Mouse (Mus musculus) regulatory T cell (primary cell): ENCODE data around the gene Slc26a6.

ENCODE experiments used
- in situ Hi-C: fragments of 300-600 bp; cut with MboI, MseI; formaldehyde crosslinking; loops from one replicate; pipeline ENCODE4 v1.15.1; 2025; ENCODE audit warnings: high pct_unique_total_duplicates

Slc26a6 gene

GRCm38 (mm10) chr9:108953081-108953636, 100.1 kb downstream of the Slc26a6 start, which contains the start of gene Col7a1:
Gene Col7a1, plus strand, starts transcription at chr9:108953586.
- in situ Hi-C loops: no loop called here

DNA sequence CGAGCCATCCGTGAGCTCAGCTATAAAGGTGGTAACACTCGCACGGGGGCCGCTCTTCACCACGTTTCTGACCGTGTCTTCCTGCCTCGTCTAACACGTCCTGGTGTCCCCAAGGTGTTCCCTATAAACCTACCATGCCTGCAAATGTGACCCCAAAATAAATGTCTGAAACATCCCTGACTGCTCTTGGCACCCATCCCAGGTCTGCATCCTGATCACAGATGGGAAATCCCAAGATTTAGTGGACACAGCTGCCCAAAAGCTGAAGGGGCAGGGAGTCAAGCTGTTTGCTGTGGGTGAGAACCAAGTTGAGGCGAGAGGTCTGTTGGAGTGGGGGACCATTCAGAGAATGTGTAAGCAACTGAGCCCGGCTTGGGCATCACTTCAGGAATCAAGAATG, 102.2 kb downstream of the Slc26a6 start:
- in situ Hi-C loops: no loop called here

DNA sequence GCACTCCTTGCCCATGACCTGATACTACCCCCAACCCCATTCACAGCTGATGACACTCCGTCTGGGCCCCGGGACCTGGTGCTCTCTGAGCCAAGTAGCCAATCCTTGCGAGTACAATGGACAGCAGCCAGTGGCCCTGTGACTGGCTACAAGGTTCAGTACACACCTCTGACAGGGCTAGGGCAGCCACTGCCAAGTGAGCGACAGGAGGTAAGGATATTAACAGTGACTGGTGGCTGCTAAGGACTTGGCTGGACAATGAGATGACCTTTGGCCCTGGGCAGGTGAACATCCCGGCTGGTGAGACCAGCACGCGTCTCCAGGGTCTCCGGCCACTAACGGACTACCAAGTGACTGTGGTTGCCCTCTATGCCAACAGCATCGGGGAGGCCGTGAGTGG, 102.8 kb downstream of the Slc26a6 start:
- in situ Hi-C loops: no loop called here
